Mouse (Mus musculus): ENCODE data around the gene Rsg1.

DNA sequence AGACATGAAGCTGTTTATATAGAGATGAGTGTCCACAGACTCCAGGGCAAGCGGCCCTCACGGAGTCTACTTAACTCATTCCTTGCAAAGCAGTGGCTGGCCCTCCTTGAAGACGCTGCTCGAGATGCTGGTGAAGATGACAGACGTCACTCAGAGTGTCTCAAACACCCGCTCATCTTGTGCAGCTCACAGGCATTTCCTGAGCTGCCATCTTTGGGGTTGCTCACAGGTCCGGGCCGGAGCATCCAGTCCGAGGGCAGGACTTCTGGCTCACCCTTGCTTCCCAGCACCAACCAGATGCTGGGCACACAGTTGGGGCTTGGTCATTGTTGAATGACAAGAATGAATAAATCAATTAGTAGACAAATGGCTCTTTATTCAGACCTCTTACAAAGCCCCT lies 864 bp upstream of the Rsg1 start:
- TF ChIP-seq CTCF (IDR thresholded peaks at IDR 0.05; ENCODE audit: low read depth) (no peak), EP300 (IDR thresholded peaks at IDR 0.05; ENCODE audit: low read depth) (no peak)
